Mouse (Mus musculus): ENCODE data around the gene Gm9944. TPM values are rescaled to one million over a fixed set of nuclear protein-coding genes. Genes with fewer than 3 reads are reported as not detected.

Gm9944 gene
- polyA plus RNA-seq (2016; fragmentation: Nextera tagmentation; extraction: Ambion mirVana), result not detected in 2 replicates

DNA sequence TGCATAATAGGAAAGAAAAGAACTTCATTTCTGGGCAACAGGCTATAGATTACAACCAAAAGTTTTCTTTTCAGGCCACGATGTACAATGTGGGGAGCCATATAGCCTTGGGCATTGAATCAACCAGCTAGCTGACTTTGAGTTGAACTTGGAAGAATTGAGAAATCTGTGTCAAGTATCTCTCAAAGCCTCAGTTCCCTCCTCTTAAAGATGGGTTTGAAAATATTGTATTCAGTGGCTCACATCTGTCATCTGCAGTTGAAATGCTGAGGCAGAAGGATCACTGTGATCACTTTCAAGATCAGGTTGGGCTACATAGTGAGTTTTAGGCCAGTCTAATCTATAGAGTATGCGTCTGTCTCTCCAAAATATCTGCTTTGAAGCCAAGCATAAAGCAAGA is at the start of gene Gm9944:
TSS of gene Gm9944 (minus strand) at position 101 of the 400 bp plus-strand sequence.
- ATAC-seq, result no peak
- H3K27ac ChIP-seq, result no peak within 1 kb of the TSS
- 0 out of 2 replicates have a peak, but pooled peaks cover 13% of the 10 kb centered on the region for H3K9me3 ChIP-seq (replicated peaks)
- no peak within 1 kb of the TSS for H3K4me2 ChIP-seq
- no peak within 1 kb of the TSS for H3K9ac ChIP-seq
- H3K36me3 ChIP-seq, result no peaks in the 10 kb centered on the region
- no peaks in the 10 kb centered on the region for H3K4me1 ChIP-seq
- no peaks in the 10 kb centered on the region for H3K27me3 ChIP-seq (replicated peaks)
- WGBS (ENCODE audit: insufficient replicate concordance), result 42% methylated on average over 2 of the region's 2 CpGs
- H3K4me3 ChIP-seq, result no peak within 1 kb of the TSS

DNA sequence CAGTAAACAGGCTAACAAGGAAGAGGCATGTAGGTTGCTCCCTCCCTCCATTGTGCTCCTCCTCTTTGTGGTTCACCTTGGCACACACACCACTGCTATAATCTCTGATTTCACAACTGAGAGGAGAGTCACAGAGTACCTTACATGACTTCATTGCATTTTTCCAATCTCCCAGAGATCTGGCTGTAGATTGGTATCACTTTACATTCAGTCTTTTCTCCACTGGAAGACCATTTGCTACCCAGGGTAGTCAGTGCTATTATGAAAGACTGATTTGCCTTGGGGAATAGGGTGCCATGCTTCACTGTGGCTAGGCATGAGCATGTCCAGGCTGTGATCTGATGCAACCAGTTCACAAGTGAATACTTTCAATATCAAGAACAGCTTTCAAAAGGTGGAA is 40.2 kb upstream of the Gm9944 start:
- Histone ChIP-seq H3K9me3 (replicated peaks) (0 out of 2 replicates have a peak, but pooled peaks cover 10% of the 10 kb centered on the region), H3K4me3 (no peak overlapping the region), H3K9ac (no peak overlapping the region), H3K27me3 (replicated peaks) (no peaks in the 10 kb centered on the region), H3K36me3 (no peaks in the 10 kb centered on the region), H3K4me2 (no peak overlapping the region), H3K4me1 (no peaks in the 10 kb centered on the region), H3K27ac (no peak overlapping the region)
- ATAC-seq, result no peak

DNA sequence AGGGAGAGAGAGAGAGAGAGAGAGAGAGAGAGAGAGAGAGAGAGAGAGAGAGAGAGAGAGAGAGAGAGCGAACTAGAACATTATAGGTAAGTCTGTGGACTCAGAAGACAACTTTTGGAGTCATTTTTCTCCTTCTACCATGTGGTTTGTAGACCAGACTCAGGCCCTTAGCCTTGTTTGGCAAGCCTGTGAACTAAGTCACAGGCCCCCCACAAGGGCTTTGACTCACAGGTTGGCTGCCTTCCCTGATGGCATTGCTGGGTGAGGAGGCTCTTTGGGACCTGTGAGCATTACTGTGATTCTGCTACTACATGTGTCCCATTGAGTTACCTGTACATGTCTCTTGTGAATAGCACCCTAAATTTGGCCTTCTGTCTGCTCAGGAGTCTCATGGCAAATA is 15.0 kb upstream of the Gm9944 start:
- ATAC-seq, result no peak
- Histone ChIP-seq H3K27me3 (replicated peaks) (no peaks in the 10 kb centered on the region), H3K4me1 (no peaks in the 10 kb centered on the region), H3K9me3 (replicated peaks) (0 out of 2 replicates have a peak, but pooled peaks cover 10% of the 10 kb centered on the region), H3K4me2 (no peak overlapping the region), H3K9ac (no peak overlapping the region), H3K27ac (no peak overlapping the region), H3K4me3 (no peak overlapping the region), H3K36me3 (no peaks in the 10 kb centered on the region)
- 17% methylated on average over 1 of the region's 1 CpGs for WGBS (ENCODE audit: insufficient replicate concordance)

DNA sequence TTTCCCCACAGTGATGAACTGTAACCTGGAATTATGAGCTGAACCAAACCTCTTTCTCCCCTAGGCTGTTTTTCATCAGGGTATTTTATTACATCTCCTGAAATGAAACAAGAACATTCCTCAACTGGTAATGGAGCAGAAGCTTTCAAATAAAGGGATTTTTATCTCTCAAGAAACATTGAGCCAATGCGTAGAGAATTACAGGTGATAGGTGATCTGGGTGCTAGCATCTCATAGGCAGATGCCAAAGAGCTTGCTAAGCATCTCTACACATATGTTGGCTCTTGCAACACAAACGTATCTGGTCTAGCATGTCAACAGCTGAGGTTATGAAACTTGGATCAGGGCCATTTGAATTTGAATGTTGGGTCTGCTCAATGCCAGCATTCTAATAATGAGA is 12.1 kb upstream of the Gm9944 start:
- Histone ChIP-seq H3K9ac (no peak overlapping the region), H3K36me3 (no peaks in the 10 kb centered on the region), H3K4me3 (no peak overlapping the region), H3K27ac (no peak overlapping the region), H3K27me3 (replicated peaks) (no peaks in the 10 kb centered on the region), H3K4me1 (no peaks in the 10 kb centered on the region), H3K4me2 (no peak overlapping the region), H3K9me3 (replicated peaks) (0 out of 2 replicates have a peak, but pooled peaks cover 10% of the 10 kb centered on the region)
- 55% methylated on average over 2 of the region's 2 CpGs for WGBS (ENCODE audit: insufficient replicate concordance)
- no peak for ATAC-seq

DNA sequence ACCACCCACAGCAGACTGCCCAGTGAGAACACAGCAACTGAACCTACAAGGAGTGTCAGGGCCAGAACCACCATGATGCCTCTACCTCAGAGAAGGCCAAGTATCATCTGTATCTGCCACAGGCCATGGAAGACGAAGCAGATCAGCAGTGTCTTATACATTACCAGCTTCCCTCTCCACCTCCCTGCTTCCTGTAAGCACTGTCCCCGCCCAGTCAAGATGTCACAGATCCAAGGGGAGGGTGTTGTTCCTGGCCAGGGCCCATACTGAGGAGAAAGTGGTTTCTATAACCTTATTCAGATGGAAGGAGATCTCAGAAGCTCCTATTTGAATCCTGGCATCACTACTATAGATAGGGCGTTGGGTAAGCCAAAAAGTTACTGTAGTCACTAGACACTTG is 10.5 kb upstream of the Gm9944 start, which contains the start of gene Aadacl3:
TSS of gene Aadacl3 (minus strand) at position 101 of the 400 bp plus-strand sequence.
- ATAC-seq, result no peak
- Histone ChIP-seq H3K4me2 (no peak within 1 kb of the TSS), H3K9me3 (replicated peaks) (0 out of 2 replicates have a peak, but pooled peaks cover 10% of the 10 kb centered on the region), H3K36me3 (no peaks in the 10 kb centered on the region), H3K4me1 (no peaks in the 10 kb centered on the region), H3K4me3 (no peak within 1 kb of the TSS), H3K27ac (no peak within 1 kb of the TSS), H3K9ac (no peak within 1 kb of the TSS), H3K27me3 (replicated peaks) (no peaks in the 10 kb centered on the region)
- WGBS (ENCODE audit: insufficient replicate concordance), result 40% methylated on average over 3 of the region's 3 CpGs

GRCm38 (mm10) chr4:144448546-144448945 is 4.6 kb downstream of the Gm9944 start:
- H3K36me3 ChIP-seq, result no peaks in the 10 kb centered on the region
- H3K9me3 ChIP-seq (replicated peaks), result no peaks in the 10 kb centered on the region
- H3K4me3 ChIP-seq, result no peak overlapping the region
- 47% methylated on average over 2 of the region's 2 CpGs for WGBS (ENCODE audit: insufficient replicate concordance)
- no peak overlapping the region for H3K9ac ChIP-seq
- H3K27me3 ChIP-seq (replicated peaks), result no peaks in the 10 kb centered on the region
- no peaks in the 10 kb centered on the region for H3K4me1 ChIP-seq
- ATAC-seq, result no peak
- no peak overlapping the region for H3K4me2 ChIP-seq
- no peak overlapping the region for H3K27ac ChIP-seq

- Histone ChIP-seq H3K4me1 (no peaks in the 10 kb centered on the region), H3K36me3 (no peaks in the 10 kb centered on the region), H3K27ac (no peak overlapping the region), H3K9ac (no peak overlapping the region), H3K4me3 (no peak overlapping the region), H3K27me3 (replicated peaks) (no peaks in the 10 kb centered on the region), H3K4me2 (no peak overlapping the region), H3K9me3 (replicated peaks) (peaks cover 6% of the 10 kb centered on the region; the same call in 1 of the 2 replicates)
- ATAC-seq, result no peak
- WGBS (ENCODE audit: insufficient replicate concordance), result 70% methylated on average over 1 of the region's 1 CpGs
Observed at GRCm38 (mm10) chr4:144441582-144441981, 11.5 kb downstream of the Gm9944 start.

GRCm38 (mm10) chr4:144441095-144441494 is 12.0 kb downstream of the Gm9944 start:
- H3K27ac ChIP-seq, result no peak overlapping the region
- H3K27me3 ChIP-seq (replicated peaks), result no peaks in the 10 kb centered on the region
- no peak overlapping the region for H3K9ac ChIP-seq
- WGBS (ENCODE audit: insufficient replicate concordance), result 50% methylated on average over 4 of the region's 4 CpGs
- no peaks in the 10 kb centered on the region for H3K4me1 ChIP-seq
- peaks cover 6% of the 10 kb centered on the region; the same call in 1 of the 2 replicates for H3K9me3 ChIP-seq (replicated peaks)
- ATAC-seq, result no peak
- no peak overlapping the region for H3K4me2 ChIP-seq
- no peaks in the 10 kb centered on the region for H3K36me3 ChIP-seq
- no peak overlapping the region for H3K4me3 ChIP-seq

- no peak within 1 kb of the TSS for H3K9ac ChIP-seq
- H3K27ac ChIP-seq, result no peak within 1 kb of the TSS
- H3K27me3 ChIP-seq (replicated peaks), result no peaks in the 10 kb centered on the region
- peaks cover 6% of the 10 kb centered on the region; the same call in 1 of the 2 replicates for H3K9me3 ChIP-seq (replicated peaks)
- no peak for ATAC-seq
- no peak within 1 kb of the TSS for H3K4me3 ChIP-seq
- no peaks in the 10 kb centered on the region for H3K36me3 ChIP-seq
- H3K4me1 ChIP-seq, result no peaks in the 10 kb centered on the region
- H3K4me2 ChIP-seq, result no peak within 1 kb of the TSS
Observed at GRCm38 (mm10) chr4:144438672-144439071, 14.4 kb downstream of the Gm9944 start, which contains the start of gene 1700012P22Rik. Gene 1700012P22Rik, minus strand, starts transcription at chr4:144438772.

- no peaks in the 10 kb centered on the region for H3K36me3 ChIP-seq
- H3K9me3 ChIP-seq (replicated peaks), result no peaks in the 10 kb centered on the region
- H3K4me2 ChIP-seq, result no peak overlapping the region
- no peak overlapping the region for H3K4me3 ChIP-seq
- no peak for ATAC-seq
- H3K9ac ChIP-seq, result no peak overlapping the region
- no peak overlapping the region for H3K27ac ChIP-seq
- no peaks in the 10 kb centered on the region for H3K27me3 ChIP-seq (replicated peaks)
- H3K4me1 ChIP-seq, result no peaks in the 10 kb centered on the region
- WGBS (ENCODE audit: insufficient replicate concordance), result 75% methylated on average over 5 of the region's 5 CpGs
Observed at GRCm38 (mm10) chr4:144433216-144433615, 19.9 kb downstream of the Gm9944 start.

DNA sequence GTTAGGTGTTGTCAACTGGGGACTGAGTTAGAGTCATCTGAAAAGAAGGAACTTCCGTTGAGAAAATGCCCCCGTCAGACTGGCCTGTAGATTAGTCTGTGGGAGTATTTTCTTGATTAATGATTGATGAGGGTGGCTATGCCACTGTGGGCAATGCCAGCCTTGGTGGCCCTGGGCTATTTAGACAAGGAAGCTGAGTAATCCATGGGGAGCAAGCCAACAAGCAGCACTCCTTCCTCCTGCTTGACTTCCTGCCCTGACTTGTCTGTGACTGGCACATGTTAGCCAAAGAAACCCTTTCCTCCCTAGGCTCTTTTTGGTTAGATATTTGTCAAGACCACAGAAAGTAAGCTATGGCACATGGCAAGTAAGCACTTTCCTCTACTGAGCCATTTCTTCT is 22.4 kb downstream of the Gm9944 start:
- Histone ChIP-seq H3K4me1 (no peaks in the 10 kb centered on the region), H3K27ac (no peak overlapping the region), H3K4me2 (no peak overlapping the region), H3K4me3 (no peak overlapping the region), H3K9me3 (replicated peaks) (no peaks in the 10 kb centered on the region), H3K36me3 (no peaks in the 10 kb centered on the region), H3K9ac (no peak overlapping the region), H3K27me3 (replicated peaks) (no peaks in the 10 kb centered on the region)
- WGBS (ENCODE audit: insufficient replicate concordance), result 55% methylated on average over 2 of the region's 2 CpGs
- ATAC-seq, result no peak

DNA sequence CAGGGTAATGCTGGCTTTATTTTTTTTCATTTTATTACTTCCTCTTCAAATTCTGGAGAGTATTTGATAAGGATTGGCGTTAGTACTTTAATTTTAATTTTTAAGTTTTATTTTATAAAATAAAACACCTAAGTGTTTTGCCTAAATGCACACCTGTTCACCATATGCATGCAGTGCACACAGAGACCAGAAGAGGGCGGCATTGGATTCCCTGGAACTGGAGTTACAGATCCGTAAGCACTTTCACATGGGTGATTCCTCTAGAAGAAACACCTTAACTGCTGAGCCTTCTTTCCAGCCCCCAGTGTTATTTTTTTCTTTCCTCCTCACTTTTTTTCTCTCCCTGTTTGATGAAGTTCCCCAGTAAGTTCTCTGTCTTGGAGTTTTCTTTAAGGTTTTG is 24.2 kb downstream of the Gm9944 start:
- 25% methylated on average over 3 of the region's 3 CpGs for WGBS (ENCODE audit: insufficient replicate concordance)
- Histone ChIP-seq H3K27ac (no peak overlapping the region), H3K4me2 (no peak overlapping the region), H3K4me1 (no peaks in the 10 kb centered on the region), H3K9me3 (replicated peaks) (no peaks in the 10 kb centered on the region), H3K9ac (no peak overlapping the region), H3K36me3 (no peaks in the 10 kb centered on the region), H3K4me3 (no peak overlapping the region), H3K27me3 (replicated peaks) (no peaks in the 10 kb centered on the region)
- no peak for ATAC-seq

- no peak for ATAC-seq
- Histone ChIP-seq H3K9me3 (replicated peaks) (no peaks in the 10 kb centered on the region), H3K27me3 (replicated peaks) (no peaks in the 10 kb centered on the region), H3K9ac (no peak overlapping the region), H3K4me3 (no peak overlapping the region), H3K4me1 (no peaks in the 10 kb centered on the region), H3K36me3 (no peaks in the 10 kb centered on the region), H3K4me2 (no peak overlapping the region), H3K27ac (no peak overlapping the region)
- WGBS (ENCODE audit: insufficient replicate concordance), result 42% methylated on average over 5 of the region's 5 CpGs
Observed at GRCm38 (mm10) chr4:144424590-144424989, 28.5 kb downstream of the Gm9944 start.
